Mouse (Mus musculus) Patski (cell line): ENCODE data around the gene Exoc4. TPM values are rescaled to one million over a fixed set of nuclear protein-coding genes. Genes with fewer than 3 reads are reported as not detected.

ENCODE experiments used
- ATAC-seq: fragments of 100-300 bp; one replicate; pipeline ENCODE4 v1.8.0; 2021
- CTCF ChIA-PET: fragments of 350-600 bp; sonication (Branson Sonifier 250); formaldehyde crosslinking; loops from one replicate; lab custom pipeline; 2022; ENCODE audit warnings: inconsistent platforms; lab: Charles Lee
- POLR2A ChIA-PET: fragments of 350-600 bp; sonication (Branson Sonifier 250); formaldehyde crosslinking; loops from one replicate; lab custom pipeline; 2022; ENCODE audit warnings: antibody characterized with exemption, inconsistent platforms; lab: Charles Lee
- DNase-seq: peaks from one replicate; pipeline ENCODE4 v3.0.0-alpha.2; 2011; ENCODE audit warnings: low read depth, low spot score
- H3K27me3 ChIP-seq: fragments of 371-371 bp; one replicate; pipeline ENCODE4 v1.5.1; 2021
- CTCF ChIP-seq: fragments of 100-300 bp; IDR thresholded peaks from one replicate; pipeline ENCODE4 v1.5.1; 2021
- in situ Hi-C: fragments of 300-500 bp; cut with MboI; formaldehyde crosslinking; loops from 3 replicates; pipeline ENCODE4 v1.11.1; 2018; ENCODE audit warnings: low pct_unique_long_range_greater_than_20kb, mixed read lengths
- polyA plus RNA-seq: library from polyadenylated mRNA; unstranded; gene quantifications from one replicate; pipeline ENCODE4 v1.2.3, GENCODE M21; 2021

Exoc4 gene
- polyA plus RNA-seq, 1 experiment from 2014 or later = 71.3 TPM

DNA sequence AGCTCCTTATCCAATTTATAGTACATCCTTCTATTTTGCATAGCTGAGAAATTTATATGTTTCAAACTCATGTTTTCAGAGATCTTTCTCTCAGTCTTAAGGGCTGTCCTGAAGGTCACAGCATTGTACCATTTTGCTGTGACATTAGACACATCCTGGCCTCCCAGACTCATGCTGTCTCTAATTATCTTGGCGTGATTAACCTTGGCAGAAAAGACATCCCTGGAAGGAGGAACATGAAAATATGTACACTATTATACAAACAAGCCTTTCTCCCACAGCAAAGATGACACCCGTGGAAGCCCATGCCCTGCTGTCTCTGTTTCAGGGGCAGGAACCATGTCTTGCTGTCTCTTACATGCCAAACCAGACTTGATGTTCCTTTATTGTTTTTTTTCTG, 59.8 kb downstream of the Exoc4 start:
- in situ Hi-C loops = no loop called here
- ATAC-seq (no peak), DNase-seq (no peak)
- POLR2A ChIA-PET = no interaction called here
- no peaks in the 10 kb centered on the region for H3K27me3 ChIP-seq
- CTCF ChIA-PET = no interaction called here
- no peak for TF ChIP-seq CTCF

DNA sequence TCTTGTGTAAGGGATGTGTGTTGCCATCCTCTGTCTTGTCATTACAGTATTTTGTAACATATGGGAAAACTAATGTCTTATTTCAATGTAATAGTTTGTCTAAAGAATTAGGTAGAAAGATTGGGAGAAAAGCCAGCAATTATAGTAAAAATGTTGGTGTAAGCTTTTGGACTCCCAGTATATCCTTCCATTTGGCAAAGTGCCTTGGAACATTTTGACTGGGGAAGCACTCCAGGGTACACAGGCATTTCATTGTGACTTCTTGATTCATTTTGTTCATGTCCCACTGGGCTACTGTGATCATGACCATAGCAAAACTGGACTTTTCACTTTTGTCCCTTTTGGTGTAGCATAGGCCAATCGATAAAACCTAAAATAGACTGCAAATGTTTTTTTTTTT, 61.6 kb downstream of the Exoc4 start:
- TF ChIP-seq CTCF = no peak
- DNase-seq (no peak), ATAC-seq (no peak)
- ChIA-PET CTCF (no interaction called here), POLR2A (interaction anchor here (0.6 kb wide), 1 partner anchor 16 kb away, joined by 4 read pairs; no protein-coding TSS in a partner anchor)
- in situ Hi-C loops = no loop called here
- no peaks in the 10 kb centered on the region for H3K27me3 ChIP-seq

DNA sequence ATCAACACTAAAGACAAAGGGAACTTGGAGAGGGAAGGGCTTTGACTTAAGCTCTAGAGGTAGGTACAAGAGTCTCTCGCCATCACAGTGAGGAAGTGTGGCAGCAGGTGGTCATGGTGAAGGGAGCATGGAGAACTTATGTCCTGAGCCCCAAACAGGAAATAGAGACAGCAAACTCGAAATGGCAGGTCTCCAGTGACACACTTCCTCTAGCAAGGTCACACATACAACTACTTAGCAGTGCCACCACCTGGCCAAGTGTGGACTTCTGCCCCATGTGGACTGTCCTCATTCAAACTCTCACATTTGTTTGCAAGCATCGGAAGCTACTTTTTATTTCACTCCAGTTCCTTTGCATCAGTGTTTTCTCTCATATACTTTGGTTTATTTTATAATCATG, 74.0 kb downstream of the Exoc4 start:
- peak; percentile 8 for TF ChIP-seq CTCF
- ATAC-seq (no peak), DNase-seq (no peak)
- CTCF ChIA-PET = no interaction called here
- POLR2A ChIA-PET = no interaction called here
- no peaks in the 10 kb centered on the region for H3K27me3 ChIP-seq
- in situ Hi-C loops = no loop called here

DNA sequence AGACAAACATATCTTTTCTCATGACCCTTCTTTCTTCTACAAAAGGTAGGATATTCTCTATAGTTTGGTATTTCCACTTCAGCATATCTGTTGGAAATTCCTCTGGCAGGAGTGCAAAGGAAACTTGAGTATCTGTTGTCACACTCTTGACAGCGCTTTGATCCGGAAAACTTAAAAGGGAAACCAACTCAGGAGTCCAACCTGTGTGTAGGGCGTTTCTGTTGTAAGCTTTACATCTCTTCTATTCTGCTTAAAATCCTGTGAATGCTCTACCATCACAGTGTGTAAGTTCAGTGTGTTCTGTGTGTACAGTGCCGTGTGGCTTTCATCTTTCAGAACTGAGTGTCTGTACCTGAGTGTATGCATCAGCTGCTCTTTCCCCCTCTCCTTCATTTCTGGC, 74.5 kb downstream of the Exoc4 start:
- in situ Hi-C loops = no loop called here
- ATAC-seq (no peak), DNase-seq (no peak)
- POLR2A ChIA-PET = interaction anchor here (0.7 kb wide), 1 partner anchor 572 kb away, joined by 4 read pairs; no protein-coding TSS in a partner anchor
- H3K27me3 ChIP-seq = no peaks in the 10 kb centered on the region
- TF ChIP-seq CTCF = no peak
- CTCF ChIA-PET = no interaction called here

DNA sequence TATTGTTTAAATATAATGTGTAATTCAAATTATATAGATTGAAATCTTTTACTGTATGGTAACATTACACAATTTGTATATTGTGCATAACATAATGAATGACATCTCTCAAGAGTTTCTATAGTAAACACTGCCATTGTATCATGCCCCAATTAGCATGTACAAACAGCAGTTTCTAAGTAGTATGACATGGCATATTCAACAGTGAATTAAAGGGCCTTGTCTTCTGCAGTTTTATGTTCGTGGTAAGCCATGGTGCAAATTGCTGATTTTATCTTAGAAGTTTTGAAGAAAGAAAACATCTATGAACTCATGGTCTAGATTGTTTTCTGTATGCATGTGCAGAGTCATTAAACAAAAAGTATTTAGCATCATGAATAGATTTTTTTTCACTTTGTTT, 79.4 kb downstream of the Exoc4 start:
- ATAC-seq = no peak
- in situ Hi-C loops = no loop called here

DNA sequence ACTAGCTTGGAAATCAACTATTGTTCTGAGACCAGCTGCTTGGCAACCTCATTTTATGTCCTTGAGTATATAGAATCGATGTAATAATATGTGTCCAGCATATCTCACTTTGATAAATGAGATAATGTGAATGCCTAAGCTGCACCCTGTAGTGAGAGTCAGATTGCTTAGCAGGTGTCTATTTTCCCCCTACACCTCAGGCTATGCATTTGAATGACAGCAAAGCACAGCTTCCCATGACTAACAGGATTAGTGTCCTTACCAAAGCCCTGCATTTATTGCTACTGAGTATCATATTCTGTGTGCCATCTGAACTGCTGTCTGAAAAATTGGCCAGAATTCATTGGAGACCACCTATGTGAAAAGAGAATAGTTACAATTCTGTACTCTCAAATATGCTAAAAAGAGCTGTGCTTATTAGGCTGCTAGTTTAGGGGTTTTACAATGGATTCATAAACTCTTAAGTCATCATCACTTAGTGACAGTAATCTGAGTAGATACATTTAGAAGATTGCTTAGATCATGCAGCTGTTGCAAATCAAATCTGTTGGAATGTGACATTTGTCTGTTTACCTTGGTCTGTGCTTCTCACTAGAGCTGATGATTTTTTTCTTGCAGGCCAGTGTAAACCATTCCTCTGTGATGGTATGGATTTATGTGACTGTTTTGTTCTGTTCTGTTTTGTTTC, 98.3 kb downstream of the Exoc4 start:
- POLR2A ChIA-PET = interaction anchor here (0.6 kb wide), 1 partner anchor 45 kb away, joined by 3 read pairs; no protein-coding TSS in a partner anchor
- CTCF ChIA-PET = interaction anchor here (1.6 kb wide), 1 partner anchor 66 kb away, joined by 4 read pairs; no protein-coding TSS in a partner anchor
- in situ Hi-C loops = no loop called here
- TF ChIP-seq CTCF = no peak
- no peak for DNase-seq
- no peak for ATAC-seq
- H3K27me3 ChIP-seq = no peaks in the 10 kb centered on the region

More for the DNA sequence above, 79.4 kb downstream of the Exoc4 start:
- CTCF ChIA-PET = no interaction called here
- TF ChIP-seq CTCF = no peak
- no peak for DNase-seq
- POLR2A ChIA-PET = no interaction called here
- no peaks in the 10 kb centered on the region for H3K27me3 ChIP-seq

DNA sequence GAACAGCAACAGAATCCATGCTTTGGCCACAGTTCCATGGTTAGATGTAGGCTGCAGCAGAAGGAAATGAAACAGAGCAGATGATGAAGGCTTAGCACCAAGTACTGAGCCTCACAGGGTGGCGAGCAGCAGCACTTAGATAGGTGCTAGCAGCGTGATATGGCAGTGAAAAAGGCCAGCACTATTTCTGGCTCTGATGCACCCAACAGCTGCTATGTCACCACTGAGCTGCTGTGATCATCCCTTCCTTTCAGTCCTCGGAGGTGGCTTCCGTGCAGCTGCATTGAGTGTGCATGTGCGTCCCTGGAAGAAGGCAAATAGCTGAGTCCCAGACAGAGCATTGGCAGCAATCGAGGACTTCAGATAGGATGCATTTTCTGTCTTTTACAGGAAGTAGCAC, 112.7 kb downstream of the Exoc4 start:
- ChIA-PET CTCF (interaction anchor here (0.5 kb wide), 1 partner anchor 139 kb away, joined by 3 read pairs; no protein-coding TSS in a partner anchor), POLR2A (no interaction called here)
- H3K27me3 ChIP-seq = no peaks in the 10 kb centered on the region
- in situ Hi-C loops = no loop called here
- DNase-seq = no peak
- no peak for TF ChIP-seq CTCF
- ATAC-seq = no peak

DNA sequence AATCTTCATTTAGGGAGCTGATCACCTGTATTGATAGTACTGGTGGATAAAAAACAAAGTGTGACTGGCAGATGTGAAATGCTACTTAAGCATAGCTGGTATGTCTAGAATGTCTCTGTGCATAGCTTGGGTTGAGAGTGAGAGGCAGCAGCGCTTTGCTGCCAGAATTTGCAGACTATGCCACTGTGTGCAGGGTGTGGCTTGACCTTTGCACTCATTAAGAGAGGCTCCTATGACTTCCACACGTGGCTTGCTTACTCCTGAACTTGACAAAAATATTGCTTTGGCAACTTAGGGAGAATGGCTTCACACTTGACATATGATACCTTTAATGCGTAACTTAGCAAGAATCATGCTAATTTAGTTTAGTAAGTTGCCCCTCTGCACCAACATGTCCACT, 131.6 kb downstream of the Exoc4 start:
- ChIA-PET POLR2A (no interaction called here), CTCF (no interaction called here)
- no peaks in the 10 kb centered on the region for H3K27me3 ChIP-seq
- in situ Hi-C loops = no loop called here
- DNase-seq (no peak), ATAC-seq (no peak)
- TF ChIP-seq CTCF = no peak

DNA sequence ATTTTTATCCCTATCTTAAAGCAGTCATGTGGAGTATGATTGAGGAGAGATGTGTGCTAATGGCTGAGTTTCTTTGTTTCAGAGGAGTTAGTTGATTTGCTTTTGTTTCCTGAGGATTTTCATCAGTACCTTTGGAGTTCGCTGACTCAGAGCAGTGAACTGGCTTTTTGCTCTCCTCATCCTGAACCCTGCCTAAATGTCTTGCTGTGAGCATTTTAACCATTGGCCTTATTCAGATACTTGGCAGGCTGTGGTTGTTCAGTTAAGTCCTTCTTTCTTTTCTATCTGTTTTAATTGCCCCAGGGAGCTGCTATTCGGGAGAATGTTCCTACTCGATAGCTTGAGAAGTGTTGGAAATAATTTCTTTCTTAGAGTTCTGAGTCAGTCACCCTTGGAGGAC, 133.3 kb downstream of the Exoc4 start:
- no peaks in the 10 kb centered on the region for H3K27me3 ChIP-seq
- no peak for DNase-seq
- ChIA-PET CTCF (interaction anchor here (0.6 kb wide), 1 partner anchor 10 kb away, joined by 3 read pairs; no protein-coding TSS in a partner anchor), POLR2A (no interaction called here)
- no peak for ATAC-seq
- TF ChIP-seq CTCF = no peak
- in situ Hi-C loops = no loop called here

DNA sequence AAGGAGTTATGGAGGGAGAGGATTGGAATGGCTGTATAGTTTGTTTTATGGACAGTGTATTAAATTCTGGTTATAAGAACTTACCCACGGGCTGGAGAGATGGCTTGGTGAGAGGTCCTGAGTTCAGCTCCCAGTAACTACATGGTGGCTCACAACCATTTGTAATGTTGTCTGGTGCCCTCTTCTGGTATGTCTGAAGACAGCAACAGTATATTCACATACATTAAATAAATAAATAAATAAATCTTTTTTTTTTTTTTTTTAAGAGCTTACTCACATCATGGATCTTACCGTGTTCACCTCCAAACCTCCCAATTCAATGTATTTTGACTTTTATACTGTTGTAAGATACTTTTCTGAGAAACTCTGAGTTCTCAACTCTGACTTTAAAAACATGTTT, 143.1 kb downstream of the Exoc4 start:
- CTCF ChIA-PET = interaction anchor here (0.6 to 0.8 kb wide), 2 partner anchors 10 to 668 kb away, joined by 3 read pairs; no protein-coding TSS in a partner anchor
- POLR2A ChIA-PET = interaction anchor here (0.7 kb wide), 1 partner anchor 45 kb away, joined by 3 read pairs; no protein-coding TSS in a partner anchor
- ATAC-seq = no peak
- H3K27me3 ChIP-seq = no peaks in the 10 kb centered on the region
- in situ Hi-C loops = no loop called here
- TF ChIP-seq CTCF = peak; percentile 47
- DNase-seq = no peak

DNA sequence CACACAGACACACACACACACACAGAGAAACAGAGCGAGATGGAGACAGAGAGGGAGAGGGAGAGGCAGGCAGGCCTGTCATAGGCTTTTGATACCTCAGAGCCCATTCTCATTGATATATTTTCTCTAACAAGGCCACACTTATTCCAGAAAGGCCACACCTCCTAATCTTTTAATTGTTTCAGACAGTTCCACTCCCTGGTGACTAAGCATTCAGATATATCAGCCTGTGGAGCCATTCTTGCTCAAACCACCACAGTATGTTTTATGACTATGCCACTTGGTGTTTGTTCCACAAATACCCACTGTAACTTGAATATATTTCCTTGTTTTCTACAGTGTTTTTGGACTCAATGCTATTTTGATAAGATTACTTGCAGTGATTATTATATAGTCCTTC, 150.6 kb downstream of the Exoc4 start:
- CTCF ChIA-PET = no interaction called here
- in situ Hi-C loops = no loop called here
- ATAC-seq = no peak
- POLR2A ChIA-PET = no interaction called here
- TF ChIP-seq CTCF = no peak
- no peak for DNase-seq
- H3K27me3 ChIP-seq = no peaks in the 10 kb centered on the region
